Mouse (Mus musculus) ES-E14 (cell line): Measurements from ENCODE around the gene Adam1b. TPM values are rescaled to one million over a fixed set of nuclear protein-coding genes. Genes with fewer than 3 reads are reported as not detected.

Experiments used
- DNase-seq: peaks from one replicate; pipeline ENCODE4 v3.0.0-alpha.2; 2013; ENCODE audit warnings: low read depth, low spot score
- H3K27ac ChIP-seq: 2 replicates; pipeline ENCODE4 v1.5.1; 2012; ENCODE audit warnings: low read depth, mild to moderate bottlenecking, low read length, moderate library complexity, mixed read lengths; ENCODE audit not compliant: poor library complexity, insufficient read depth, severe bottlenecking
- H3K36me3 ChIP-seq: 2 replicates; pipeline ENCODE4 v1.6.1; 2012; ENCODE audit warnings: mild to moderate bottlenecking, low read length, moderate library complexity, mixed read lengths; ENCODE audit not compliant: control insufficient read depth, poor library complexity, insufficient read depth, severe bottlenecking
- H3K4me1 ChIP-seq, 2 experiments: fragments of 150-350 bp in 1 of 2; sonication (generic) in 1 of 2; 2 replicates each; pipeline ENCODE4 v1.6.1; 2012; ENCODE audit warnings: low read length in 2 of 2, mild to moderate bottlenecking in 1 of 2, mixed read lengths in 1 of 2; ENCODE audit not compliant: control insufficient read depth in 2 of 2, insufficient read depth in 2 of 2, poor library complexity in 1 of 2
- H3K4me3 ChIP-seq, 2 experiments: fragments of 150-350 bp in 1 of 2; sonication (generic) in 1 of 2; 2 replicates each; pipeline ENCODE4 v1.5.1; 2012; ENCODE audit warnings: low read length in 2 of 2, low read depth in 1 of 2, mild to moderate bottlenecking in 1 of 2, mixed read lengths in 1 of 2; ENCODE audit not compliant: insufficient read depth in 1 of 2, poor library complexity in 1 of 2, severe bottlenecking in 1 of 2
- H3K9ac ChIP-seq: 2 replicates; pipeline ENCODE4 v1.6.1; 2012; ENCODE audit warnings: low read depth, mild to moderate bottlenecking, low read length, mixed read lengths; ENCODE audit not compliant: poor library complexity, insufficient read depth, severe bottlenecking
- H3K9me3 ChIP-seq: fragments of 150-350 bp; sonication (generic); 2 replicates; pipeline ENCODE4 v1.6.1; 2012; ENCODE audit warnings: low read depth, mild to moderate bottlenecking, low read length; ENCODE audit not compliant: control insufficient read depth, insufficient read depth
- CHD2 ChIP-seq: IDR thresholded peaks from 2 replicates; pipeline ENCODE4 v1.6.1; 2014; ENCODE audit warnings: mild to moderate bottlenecking, low read depth, low read length, inconsistent platforms
- HCFC1 ChIP-seq: IDR thresholded peaks from 2 replicates; pipeline ENCODE4 v1.6.1; 2012; ENCODE audit warnings: low read length, inconsistent platforms, borderline replicate concordance; ENCODE audit not compliant: insufficient read depth
- MAFK ChIP-seq: IDR thresholded peaks from 2 replicates; pipeline ENCODE4 v1.6.1; 2014; ENCODE audit warnings: mild to moderate bottlenecking, low read depth, low read length, inconsistent platforms; ENCODE audit not compliant: insufficient read depth
- ZC3H11A ChIP-seq: IDR thresholded peaks from 2 replicates; pipeline ENCODE4 v1.6.1; 2012; ENCODE audit warnings: low read depth, mild to moderate bottlenecking, inconsistent platforms, low read length, borderline replicate concordance
- ZNF384 ChIP-seq: IDR thresholded peaks from 2 replicates; pipeline ENCODE4 v1.6.1; 2012; ENCODE audit warnings: low read depth, low read length, inconsistent platforms
- in situ Hi-C, 2 experiments: fragments of 600-800 bp; cut with MboI; formaldehyde crosslinking; loops; one replicate each; pipeline ENCODE4 v1.15.1; 2025; ENCODE audit warnings: low sequenced_read_pairs in 2 of 2, inconsistent platforms in 1 of 2; ENCODE audit not compliant: unreplicated experiment in 2 of 2
- total RNA-seq: library from RNA; depleted of rRNA; stranded (reverse); fragments of 300-350 nt; gene quantifications from 2 replicates; pipeline ENCODE4 v1.2.3, GENCODE M21; 2012

The Adam1b gene
- total RNA-seq, 1 experiment, result 0.09 TPM

DNA sequence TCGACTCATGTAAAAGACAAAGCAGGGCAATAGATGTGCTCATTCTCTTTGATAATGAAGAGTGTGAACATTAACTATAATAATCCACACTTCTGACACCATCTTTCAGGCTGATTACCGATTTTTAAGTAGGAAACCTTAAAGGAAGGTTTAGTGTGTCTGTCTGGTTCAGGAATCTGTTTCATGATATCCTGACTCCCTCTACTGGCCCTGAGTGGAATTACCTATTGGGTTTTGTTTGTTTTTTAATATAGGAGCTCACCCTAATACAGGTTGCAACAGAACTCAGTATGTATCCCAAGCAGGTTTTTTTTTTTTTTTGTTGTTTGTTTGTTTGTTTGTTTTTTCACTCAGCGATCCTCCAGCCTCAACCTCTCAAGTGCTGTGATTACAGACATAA is 25.6 kb downstream of the Adam1b start:
- peak; percentile 58 for DNase-seq
- TF ChIP-seq HCFC1 (no peak), ZC3H11A (peak; percentile 88; the same call in 1 of the 2 replicates)
- H3K9me3 ChIP-seq, result no peaks in the 10 kb centered on the region
- no peak overlapping the region for H3K27ac ChIP-seq
- in situ Hi-C loops, result no loop called here
- H3K4me1 ChIP-seq, result peaks cover 0 to 3% of the 10 kb centered on the region in 2 experiments; a peak in 1 of 4 replicates
- H3K9ac ChIP-seq, result no peak overlapping the region
- no peak overlapping the region for H3K4me3 ChIP-seq
- no peaks in the 10 kb centered on the region for H3K36me3 ChIP-seq

DNA sequence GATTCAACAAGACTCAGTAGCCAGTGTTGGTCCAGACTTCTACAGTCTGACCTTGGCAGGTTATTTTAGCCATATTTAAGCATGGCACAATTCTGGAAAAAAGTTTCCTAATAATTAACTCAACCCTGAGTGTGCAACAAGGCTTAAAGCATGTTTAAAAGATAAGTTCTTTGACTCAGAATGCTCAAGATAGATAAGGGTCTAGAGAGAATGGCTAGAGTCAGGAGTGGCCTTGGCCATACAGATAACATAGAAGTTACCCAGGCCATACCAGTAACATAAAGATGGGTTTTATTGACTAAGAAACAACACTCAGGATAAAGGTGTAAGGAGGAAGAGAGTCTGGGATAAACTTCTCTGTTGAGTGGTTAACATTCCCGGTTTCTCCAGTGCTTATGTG is 27.2 kb downstream of the Adam1b start:
- no peaks in the 10 kb centered on the region for H3K9me3 ChIP-seq
- H3K4me3 ChIP-seq, result no peak overlapping the region
- no peak overlapping the region for H3K27ac ChIP-seq
- H3K9ac ChIP-seq, result no peak overlapping the region
- no peak for TF ChIP-seq ZNF384
- TF ChIP-seq ZC3H11A, result no peak
- no peak for TF ChIP-seq MAFK
- in situ Hi-C loops, result no loop called here
- no peak for DNase-seq
- no peaks in the 10 kb centered on the region for H3K36me3 ChIP-seq
- H3K4me1 ChIP-seq, result peaks cover 0 to 3% of the 10 kb centered on the region in 2 experiments; a peak in 1 of 4 replicates

DNA sequence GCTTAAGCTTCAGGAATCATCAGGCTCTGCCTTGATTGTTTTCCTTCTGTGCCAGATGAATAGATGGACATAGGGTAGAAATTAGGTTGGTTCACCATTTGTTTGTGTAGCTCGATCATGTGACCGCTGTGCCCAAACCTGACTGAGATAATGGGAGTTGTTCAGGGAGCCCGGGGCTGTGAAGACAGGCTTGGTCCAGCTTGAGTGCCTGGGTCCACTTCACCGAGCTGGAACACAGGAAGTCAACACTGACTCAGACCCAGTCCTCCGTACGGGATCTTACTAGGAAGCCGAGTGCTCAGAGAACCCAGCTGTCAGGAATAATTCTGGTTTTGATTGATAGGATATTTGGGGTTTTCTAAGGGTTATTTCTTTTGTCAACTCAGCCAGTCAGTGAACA is 28.6 kb downstream of the Adam1b start:
- Histone ChIP-seq H3K4me3 (no peak overlapping the region), H3K9me3 (no peaks in the 10 kb centered on the region), H3K4me1 (peaks cover 0 to 3% of the 10 kb centered on the region in 2 experiments; a peak in 1 of 4 replicates), H3K27ac (no peak overlapping the region), H3K9ac (no peak overlapping the region), H3K36me3 (no peaks in the 10 kb centered on the region)
- in situ Hi-C loops, result no loop called here
- DNase-seq, result no peak
- TF ChIP-seq ZC3H11A (no peak), ZNF384 (no peak), HCFC1 (no peak), MAFK (no peak), CHD2 (no peak)

DNA sequence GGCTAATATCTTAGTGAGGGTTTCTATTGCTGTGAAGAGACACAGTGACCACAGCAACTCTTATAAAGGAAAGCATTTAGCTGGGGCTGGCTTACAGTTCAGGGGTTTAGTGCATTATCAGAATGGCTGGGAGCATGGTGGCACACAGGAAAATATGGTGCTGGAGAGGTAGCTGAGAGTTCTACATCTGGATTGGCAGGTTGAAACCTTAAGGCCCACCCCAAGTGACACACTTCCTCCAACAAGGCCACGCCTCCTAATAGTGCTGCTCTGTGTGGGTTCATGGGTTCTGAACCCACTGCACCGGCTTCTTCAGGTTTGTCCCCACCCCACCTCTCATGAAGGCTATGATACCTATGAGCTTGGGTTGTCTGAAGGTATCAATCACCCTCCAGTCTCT is 30.8 kb downstream of the Adam1b start:
- H3K36me3 ChIP-seq, result no peaks in the 10 kb centered on the region
- TF ChIP-seq ZNF384 (no peak), MAFK (no peak), HCFC1 (no peak), CHD2 (no peak), ZC3H11A (no peak)
- no peaks in the 10 kb centered on the region for H3K9me3 ChIP-seq
- H3K9ac ChIP-seq, result peak overlapping the region; percentile 63
- no peak overlapping the region for H3K27ac ChIP-seq
- DNase-seq, result no peak
- in situ Hi-C loops, result no loop called here
- H3K4me3 ChIP-seq, result peak overlapping the region; percentile 58 to 85
- peaks cover 0 to 3% of the 10 kb centered on the region in 2 experiments; a peak in 1 of 4 replicates for H3K4me1 ChIP-seq

DNA sequence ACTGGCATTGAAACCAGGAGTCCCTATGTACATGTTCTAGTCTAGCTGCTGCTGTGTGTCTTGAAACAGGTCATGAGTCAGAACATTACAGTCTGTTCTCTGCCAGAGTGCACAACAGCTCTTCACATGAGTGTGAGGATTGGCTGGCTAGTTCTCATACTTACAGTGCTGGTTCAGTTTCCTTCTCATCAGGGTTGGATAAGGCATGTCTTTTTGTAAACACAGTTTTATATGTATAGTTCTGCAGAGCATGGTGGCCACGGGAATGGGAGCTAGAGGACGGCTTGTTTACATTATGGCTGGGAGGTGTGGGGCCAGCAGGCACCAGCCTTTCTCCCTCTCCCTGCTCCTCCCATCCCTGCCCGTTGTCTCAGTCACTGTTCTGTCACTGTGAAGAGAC is 33.7 kb downstream of the Adam1b start:
- TF ChIP-seq ZNF384, result no peak
- no peak for TF ChIP-seq ZC3H11A
- no peak for TF ChIP-seq MAFK
- TF ChIP-seq HCFC1, result no peak
- TF ChIP-seq CHD2, result no peak
- in situ Hi-C loops, result no loop called here
- Histone ChIP-seq H3K9me3 (no peaks in the 10 kb centered on the region), H3K36me3 (no peaks in the 10 kb centered on the region), H3K4me1 (peaks cover 0 to 3% of the 10 kb centered on the region in 2 experiments; a peak in 1 of 4 replicates), H3K9ac (no peak overlapping the region), H3K4me3 (no peak overlapping the region), H3K27ac (no peak overlapping the region)
- no peak for DNase-seq
